9 mouse cellular contexts compared by ENCODE assay signal in the genomic region with DNA sequence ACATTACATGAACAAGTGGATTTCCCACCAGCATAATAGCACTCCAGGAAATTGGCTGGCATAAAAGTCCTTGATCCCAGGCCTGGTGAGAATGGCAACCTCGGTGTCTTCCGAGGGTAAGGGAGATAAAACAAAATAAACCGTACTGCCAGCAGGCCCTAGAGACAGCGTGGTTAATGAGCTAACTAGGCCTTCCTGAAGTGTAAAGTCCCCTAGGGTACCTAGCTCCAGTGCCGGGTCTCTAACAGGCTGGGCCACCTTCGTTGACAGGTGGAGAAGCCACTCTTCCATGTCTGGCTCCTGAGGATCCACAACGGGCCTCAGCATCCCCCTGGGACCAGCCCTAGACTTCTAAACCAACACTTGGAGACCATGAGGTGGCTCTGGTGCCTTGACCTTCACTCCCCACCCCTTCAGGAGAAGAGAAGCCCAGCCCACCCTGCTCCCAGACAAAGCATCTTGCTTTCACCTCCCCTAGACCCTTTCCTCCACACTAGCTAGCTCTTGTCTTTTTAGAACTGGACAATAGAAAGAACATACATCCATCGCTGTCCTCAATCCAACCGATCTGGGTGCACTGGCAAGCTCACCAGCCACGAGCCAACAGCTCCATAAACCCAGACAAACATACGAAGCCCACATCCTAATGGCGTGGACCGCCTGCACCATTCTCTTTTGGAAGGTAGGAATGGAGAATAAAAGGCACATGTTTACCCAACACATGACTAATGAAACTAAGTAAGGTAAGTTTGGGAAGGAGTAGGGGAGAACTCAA. TPM values are rescaled to one million over a fixed set of nuclear protein-coding genes. Genes with fewer than 3 reads are reported as not detected.
A peak's percentile ranks its signal among the peaks of the same experiment; 100 is the strongest.
DNase-seq lines count a peak whose midpoint lies in the region; ATAC-seq lines count a peak whose summit lies in the region.
"Had no signal": no experiment of that assay in that cellular context is flagged by ENCODE, and none has a peak within 500 bp of the region (broad histone marks: within the 10 kb centered on the region; RNA-seq: fewer than 3 reads in every experiment).

No protein-coding gene starts in this region.

- H3K9me3 ChIP-seq in heart, embryonic 11.5 days (replicated peaks; ENCODE audit: control insufficient read depth, low read length), result no peaks in the 10 kb centered on the region
- H3K9me3 ChIP-seq in embryonic facial prominence, embryonic 10.5 days, result no peaks in the 10 kb centered on the region
- no peaks in the 10 kb centered on the region for H3K9me3 ChIP-seq in hindbrain, embryonic 10.5 days

- peaks cover 48% of the 10 kb centered on the region for H3K4me1 ChIP-seq in heart, embryonic 11.5 days (ENCODE audit: control insufficient read depth, insufficient read depth, low read length)
- peaks cover 56% of the 10 kb centered on the region for H3K4me1 ChIP-seq in embryonic facial prominence, embryonic 10.5 days
- H3K4me1 ChIP-seq in hindbrain, embryonic 10.5 days (replicated peaks), result peaks cover 67% of the 10 kb centered on the region

- WGBS in heart, embryonic 11.5 days (ENCODE audit: insufficient replicate concordance), result 28% methylated on average over 13 of the region's 13 CpGs
- WGBS in embryonic facial prominence, embryonic 10.5 days, result 22% methylated on average over 13 of the region's 13 CpGs
- WGBS in hindbrain, embryonic 10.5 days, result 24% methylated on average over 13 of the region's 13 CpGs

- peak overlapping the region; percentile 61 for H3K9ac ChIP-seq in heart, embryonic 11.5 days (ENCODE audit: low read depth, low read length)

- peaks cover 1% of the 10 kb centered on the region; the same call in 1 of the 2 replicates for H3K36me3 ChIP-seq in heart, embryonic 11.5 days (ENCODE audit: control insufficient read depth, insufficient read depth, low read length)
- H3K36me3 ChIP-seq in embryonic facial prominence, embryonic 10.5 days (replicated peaks), result peaks cover 37% of the 10 kb centered on the region
- peaks cover 52% of the 10 kb centered on the region for H3K36me3 ChIP-seq in hindbrain, embryonic 10.5 days

- intact Hi-C loops in gastrocnemius, postnatal 36 days (cut with DNase I), result no loop called here

- ATAC-seq in heart, embryonic 11.5 days (replicated peaks; ENCODE audit: insufficient number of reproducible peaks, low FRiP score, low TSS enrichment), result no peak
- ATAC-seq: Patski had no signal

- H3K4me3 ChIP-seq in heart, embryonic 11.5 days (ENCODE audit: low read depth, low read length), result peak overlapping the region; percentile 24
- H3K4me3 ChIP-seq in embryonic facial prominence, embryonic 10.5 days, result peak overlapping the region; percentile 46
- peak overlapping the region; percentile 82 for H3K4me3 ChIP-seq in hindbrain, embryonic 10.5 days
- H3K4me3 ChIP-seq: myocyte had no signal

- peak overlapping the region; percentile 87 for H3K27ac ChIP-seq in heart, embryonic 11.5 days (ENCODE audit: low read depth, low read length)
- peak overlapping the region; percentile 59 for H3K27ac ChIP-seq in embryonic facial prominence, embryonic 10.5 days (replicated peaks)
- peak overlapping the region; percentile 88 for H3K27ac ChIP-seq in hindbrain, embryonic 10.5 days

- no peak for DNase-seq in heart, postnatal 4 days
- DNase-seq in embryonic facial prominence, embryonic 10.5 days (ENCODE audit: low spot score), result peak; percentile 34
- DNase-seq in hindbrain, embryonic 10.5 days (ENCODE audit: low spot score), result no peak
- DNase-seq in neural tube, embryonic 10.5 days (ENCODE audit: extremely low spot score, low spot score), result peak; percentile 49
- no peak for DNase-seq in right cerebral cortex, postnatal 36 days (ENCODE audit: low spot score in 2 of 2)
- DNase-seq in gastrocnemius, postnatal 36 days, result no peak

- H3K4me2 ChIP-seq in heart, embryonic 11.5 days, result peak overlapping the region; percentile 81

- no peaks in the 10 kb centered on the region for H3K27me3 ChIP-seq in heart, embryonic 11.5 days (ENCODE audit: control insufficient read depth, insufficient read depth, low read length)
- H3K27me3 ChIP-seq in embryonic facial prominence, embryonic 10.5 days (replicated peaks; ENCODE audit: low read depth, poor library complexity, severe bottlenecking), result peaks cover 86% of the 10 kb centered on the region
- H3K27me3 ChIP-seq in hindbrain, embryonic 10.5 days (ENCODE audit: insufficient read depth, poor library complexity, severe bottlenecking), result peaks cover 50% of the 10 kb centered on the region
- H3K27me3 ChIP-seq: Patski had no signal

RNA-seq across cellular contexts. Expression of gene Meis1, which starts 10.0 kb away (rescaled TPM):
- polyA plus RNA-seq in heart, embryonic 11.5 days (2014; fragmentation: Nextera tagmentation; extraction: Ambion mirVana), result 72.8 and 89.0 TPM in 2 replicates
- total RNA-seq in heart, postnatal 4 days (2021), result 10 to 100 TPM; 37.8 to 41.6 TPM
- 73.3 and 89.6 TPM in 2 replicates for polyA plus RNA-seq in embryonic facial prominence, embryonic 10.5 days (2016; fragmentation: Nextera tagmentation; extraction: Ambion mirVana)
- polyA plus RNA-seq in hindbrain, embryonic 10.5 days (2016; fragmentation: Nextera tagmentation; extraction: Ambion mirVana), result 92.9 and 123 TPM in 2 replicates
- 1 to 10 TPM; 2.8 to 4.0 TPM for total RNA-seq in gastrocnemius, postnatal 36 days (2021)

Comparison
In these comparisons a context has a peak if more than half of its experiments do, and no peak if none do; other contexts are left out.
1. H3K4me3 ChIP-seq: peak in every context shown above with its lines; median percentile 82 in hindbrain, embryonic 10.5 days; 46 in embryonic facial prominence, embryonic 10.5 days; 24 in heart, embryonic 11.5 days.
2. DNase-seq: peak in embryonic facial prominence, embryonic 10.5 days (single experiment) and neural tube, embryonic 10.5 days (single experiment); none in heart, postnatal 4 days (single experiment), hindbrain, embryonic 10.5 days (single experiment), right cerebral cortex, postnatal 36 days (0 of 2) and gastrocnemius, postnatal 36 days (0 of 2).
3. Peak in every context shown above with its lines, with median percentiles within 50 percentile points of each other: H3K27ac ChIP-seq.